Mouse (Mus musculus): ENCODE data around the gene Patl2. TPM values are rescaled to one million over a fixed set of nuclear protein-coding genes. Genes with fewer than 3 reads are reported as not detected.
"Not testable (repeated sequence)": the region's sequence is repeated elsewhere in the genome, so short reads cannot be mapped to it uniquely, and the experiment has no call there.

Patl2 gene
- total RNA-seq, 2 experiments from 2014 or later = not detected

DNA sequence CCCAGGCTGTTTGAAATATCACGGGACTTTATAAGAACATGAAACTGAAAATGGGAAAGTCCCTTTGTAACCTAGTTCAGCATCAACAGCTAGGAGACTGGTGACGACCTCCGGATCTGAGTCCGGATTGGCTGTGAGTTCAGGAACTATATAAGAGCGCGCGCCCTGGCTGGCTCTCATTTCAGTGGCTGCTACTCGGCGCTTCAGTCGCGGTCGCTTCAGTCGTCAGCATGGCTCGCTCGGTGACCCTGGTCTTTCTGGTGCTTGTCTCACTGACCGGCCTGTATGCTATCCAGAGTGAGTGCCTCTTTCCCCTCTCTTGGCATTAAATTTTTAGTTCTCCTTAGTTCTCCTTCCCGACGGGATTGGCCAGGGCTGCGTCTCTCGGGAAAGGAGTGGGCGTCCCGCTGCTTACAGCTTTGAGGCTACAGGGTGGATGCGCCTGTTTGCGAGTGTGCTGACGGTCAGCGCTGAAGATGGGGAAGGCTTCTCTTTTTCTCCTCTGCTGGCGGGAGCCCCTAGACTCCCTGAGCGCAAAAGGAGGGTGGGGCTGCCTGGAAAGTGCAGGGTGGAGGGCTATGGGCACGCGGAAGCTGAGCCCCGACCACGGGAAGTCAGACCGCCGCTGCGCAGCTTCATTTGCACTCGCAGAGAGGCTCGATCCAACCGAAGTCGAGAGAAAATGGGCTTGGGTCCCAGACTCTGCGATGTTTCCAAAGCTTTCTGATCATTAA, 38.3 kb downstream of the Patl2 start, which contains the start of gene B2m:
B2m (plus strand) TSS at position 179 of the 734 bp plus-strand sequence.
- intact Hi-C loops (cut with DNase I) = loop anchor here (1.0 kb wide), 1 partner anchor 29 kb away; the partner anchor contains the start of gene Spg11

DNA sequence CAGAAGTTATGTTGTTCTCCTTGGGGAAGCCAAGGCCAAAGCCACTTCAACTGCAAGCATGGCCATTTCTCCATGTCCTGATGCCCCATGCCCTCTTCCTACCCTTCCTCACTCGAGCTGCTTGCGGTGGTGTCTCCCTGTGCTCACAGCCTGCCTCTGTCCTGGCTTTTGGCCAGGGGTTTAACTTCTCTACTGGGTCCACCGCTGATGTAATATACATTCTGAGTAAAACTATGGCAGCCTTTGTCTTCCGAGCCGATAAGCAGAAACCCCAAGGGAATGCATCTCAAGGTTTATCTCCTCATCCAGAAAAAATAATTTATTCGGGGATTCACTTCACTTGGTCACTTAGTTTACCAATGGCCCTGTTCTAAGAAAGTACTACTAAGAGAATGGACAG, 39.3 kb downstream of the Patl2 start:
- intact Hi-C loops (cut with DNase I) = loop anchor here (1.0 kb wide), 1 partner anchor 28 kb away; the partner anchor contains the start of gene Spg11
- peak; percentile 28 to 40 for DNase-seq

More for the DNA sequence above, 38.3 kb downstream of the Patl2 start, which contains the start of gene B2m:
- DNase-seq = peak; percentile 97 to 98

DNA sequence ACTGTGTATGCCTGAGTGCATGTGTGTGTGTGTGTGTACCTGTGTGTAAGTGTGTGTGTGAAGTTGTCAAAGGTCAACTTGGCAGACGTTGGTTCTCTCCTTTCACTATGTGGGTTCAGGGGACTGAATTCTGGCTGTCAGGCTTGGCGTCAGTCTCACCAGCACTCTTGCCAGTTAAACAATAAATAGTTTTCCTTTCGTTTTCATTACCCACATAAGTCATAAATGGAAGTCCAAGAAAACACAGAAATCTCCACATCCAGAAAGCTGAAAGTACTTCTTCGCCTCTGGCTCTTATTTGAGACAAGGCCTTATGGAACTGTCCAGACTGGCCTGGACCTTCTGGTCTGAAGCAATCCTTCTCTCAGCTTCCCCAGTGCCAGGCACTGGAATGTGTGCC, 40.2 kb downstream of the Patl2 start:
- intact Hi-C loops (cut with DNase I) = no loop called here
- no peak for DNase-seq

DNA sequence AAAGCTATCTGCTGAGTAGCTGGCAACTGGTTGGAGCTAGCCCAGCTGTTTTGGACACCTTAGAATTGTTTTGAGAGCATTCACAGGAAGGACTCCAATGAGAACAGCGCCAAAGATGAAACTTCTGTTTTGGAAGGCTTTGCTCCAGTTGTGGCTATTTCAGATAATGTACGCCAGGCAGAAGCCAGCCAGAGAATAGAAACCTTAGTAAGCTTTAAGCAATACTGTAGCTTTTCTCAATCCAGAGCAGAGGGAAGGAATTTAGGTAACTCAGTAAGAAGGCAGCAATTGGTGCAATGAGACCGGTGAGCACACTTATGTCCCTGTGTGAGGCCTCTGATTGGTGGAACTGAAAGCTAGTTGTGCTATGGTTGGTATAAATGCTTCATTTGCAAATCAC, 42.9 kb downstream of the Patl2 start:
- DNase-seq = no peak
- intact Hi-C loops (cut with DNase I) = no loop called here

DNA sequence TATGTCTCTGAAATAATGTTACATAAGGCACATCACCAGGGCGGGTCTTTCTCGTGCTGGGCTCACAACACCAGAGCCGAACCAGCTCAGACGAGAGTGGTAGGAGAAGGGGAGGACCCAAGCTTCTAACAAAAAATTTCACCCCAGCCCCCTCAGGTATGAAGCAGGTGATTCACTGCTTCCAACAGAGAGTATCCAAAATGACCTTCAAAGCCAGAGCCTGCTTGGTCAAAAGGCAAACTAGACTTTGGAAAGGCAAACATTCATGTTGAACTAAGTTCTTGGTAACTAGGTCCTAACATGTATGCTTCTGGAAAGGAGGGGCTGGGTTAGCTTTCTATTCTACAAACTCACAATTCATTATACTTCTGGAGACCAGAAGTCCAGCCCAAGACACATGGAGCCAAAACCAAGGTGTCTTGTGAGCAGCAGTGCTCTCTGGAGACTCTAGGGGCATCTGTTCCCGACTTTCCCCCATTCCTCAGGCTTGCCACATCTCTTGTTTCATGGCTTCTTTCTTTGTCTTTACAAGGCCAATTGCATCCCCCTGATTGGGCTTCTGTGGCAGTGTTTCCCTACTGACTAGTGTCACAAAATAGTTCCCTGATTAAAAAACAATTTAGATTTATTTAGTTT, 44.5 kb downstream of the Patl2 start:
- DNase-seq = no peak
- intact Hi-C loops (cut with DNase I) = no loop called here

DNA sequence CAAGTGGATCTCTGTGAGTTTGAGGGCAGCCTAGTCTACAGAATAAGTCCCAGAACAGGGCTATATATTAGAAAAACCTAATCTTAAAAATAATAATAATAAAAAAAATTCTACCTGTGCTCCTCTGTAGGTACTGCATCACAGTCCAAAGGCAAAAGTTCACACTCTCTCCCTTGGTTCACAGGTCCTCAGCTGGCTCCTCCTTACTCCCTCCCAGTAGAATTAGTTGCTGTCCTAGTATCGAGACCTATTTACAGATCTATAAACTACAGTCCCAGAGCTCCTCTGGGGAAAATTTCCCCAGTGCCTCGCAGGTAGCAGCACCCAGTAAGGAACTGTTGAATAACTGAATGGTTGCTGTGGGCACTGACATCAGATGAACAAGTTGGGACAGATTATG, 45.2 kb downstream of the Patl2 start:
- DNase-seq = no peak
- intact Hi-C loops (cut with DNase I) = no loop called here

DNA sequence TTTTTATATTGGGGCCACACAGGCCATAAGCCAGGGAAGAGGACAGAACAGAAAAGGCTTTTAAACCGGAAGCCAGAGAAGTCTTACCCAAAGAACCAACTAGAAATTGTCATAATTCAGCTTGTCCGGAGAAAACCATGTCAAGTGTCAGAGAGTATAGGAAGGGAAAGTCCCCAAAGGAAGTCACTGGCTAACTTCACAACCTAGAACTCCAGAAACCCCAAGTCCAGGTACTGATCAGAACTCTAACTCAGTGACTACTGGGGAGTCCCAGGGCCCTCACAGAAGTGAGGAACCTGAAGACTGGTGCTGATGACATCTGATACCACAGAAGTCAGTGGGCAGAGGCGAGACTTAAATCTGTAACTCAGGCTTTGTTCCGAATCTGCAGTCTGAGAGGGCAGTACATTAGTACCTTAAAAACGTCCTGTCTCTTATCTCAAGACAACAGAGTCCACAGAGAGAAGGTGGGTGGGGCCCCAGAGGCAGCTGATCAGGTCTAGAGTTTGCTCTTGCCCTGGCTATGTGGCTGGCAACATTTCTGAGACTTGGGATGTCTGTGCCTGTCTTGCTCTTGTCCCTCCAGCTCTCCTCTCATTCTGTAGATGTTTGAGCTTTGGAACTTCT, 48.0 kb downstream of the Patl2 start:
- DNase-seq = no peak
- intact Hi-C loops (cut with DNase I) = no loop called here

DNA sequence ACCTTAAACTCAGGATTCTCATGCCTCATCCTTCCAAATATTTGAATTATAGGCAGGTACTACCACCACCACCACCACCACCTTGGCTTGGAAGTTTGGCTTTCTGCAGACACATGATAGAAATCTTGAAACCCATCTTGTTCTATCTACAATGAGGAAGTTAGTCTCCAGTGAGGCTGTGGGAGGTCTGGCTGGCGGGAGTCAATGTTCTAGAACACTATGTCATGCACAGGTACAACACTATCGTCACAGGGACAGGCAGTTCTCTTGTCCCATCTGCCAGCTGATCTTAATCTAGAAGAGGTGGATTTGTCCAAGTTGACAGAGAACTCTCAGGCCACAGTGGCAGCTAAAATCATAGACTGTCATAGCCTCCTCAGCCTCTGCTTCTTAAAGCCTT, 53.4 kb downstream of the Patl2 start:
- intact Hi-C loops (cut with DNase I) = no loop called here
- no peak for DNase-seq

DNA sequence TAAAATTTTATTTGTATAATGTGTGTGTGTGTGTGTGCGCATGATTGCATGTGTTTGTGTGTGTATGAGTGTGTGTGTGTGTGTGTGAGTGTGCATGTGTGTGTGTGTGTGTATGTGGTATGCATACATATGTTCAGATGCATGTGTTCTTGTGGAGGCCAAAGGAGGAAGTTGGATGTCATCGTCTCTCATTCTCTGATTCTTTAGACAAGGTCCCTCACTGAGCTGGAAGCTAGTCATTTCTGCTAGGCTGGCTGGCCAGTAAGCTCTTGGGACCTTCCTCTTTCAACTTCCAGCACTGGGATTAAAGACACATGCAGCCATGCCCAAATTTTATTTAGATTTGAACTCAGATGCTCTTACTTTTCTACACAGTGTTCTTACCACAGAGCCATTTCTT, 53.9 kb downstream of the Patl2 start:
- intact Hi-C loops (cut with DNase I) = no loop called here
- DNase-seq = no peak

DNA sequence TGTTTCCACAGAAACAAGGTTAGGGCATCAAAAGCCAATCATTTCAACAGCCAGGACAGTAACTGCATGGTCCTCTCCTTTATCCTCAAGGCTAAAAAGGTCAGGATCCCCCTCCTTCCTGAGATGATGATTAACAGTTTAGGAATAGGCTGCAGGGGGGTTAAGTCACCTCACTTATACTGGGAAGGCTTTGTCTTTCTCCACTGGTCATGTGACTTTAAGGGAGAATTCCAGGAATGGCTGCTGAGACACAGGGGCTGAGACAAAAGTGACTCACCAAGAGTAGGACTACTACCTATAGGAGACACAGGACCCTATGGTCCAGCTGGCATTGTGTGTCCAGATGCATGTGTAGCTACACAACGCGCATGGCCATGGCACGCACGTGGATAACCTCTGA, 58.4 kb downstream of the Patl2 start:
- intact Hi-C loops (cut with DNase I) = no loop called here
- no peak for DNase-seq

DNA sequence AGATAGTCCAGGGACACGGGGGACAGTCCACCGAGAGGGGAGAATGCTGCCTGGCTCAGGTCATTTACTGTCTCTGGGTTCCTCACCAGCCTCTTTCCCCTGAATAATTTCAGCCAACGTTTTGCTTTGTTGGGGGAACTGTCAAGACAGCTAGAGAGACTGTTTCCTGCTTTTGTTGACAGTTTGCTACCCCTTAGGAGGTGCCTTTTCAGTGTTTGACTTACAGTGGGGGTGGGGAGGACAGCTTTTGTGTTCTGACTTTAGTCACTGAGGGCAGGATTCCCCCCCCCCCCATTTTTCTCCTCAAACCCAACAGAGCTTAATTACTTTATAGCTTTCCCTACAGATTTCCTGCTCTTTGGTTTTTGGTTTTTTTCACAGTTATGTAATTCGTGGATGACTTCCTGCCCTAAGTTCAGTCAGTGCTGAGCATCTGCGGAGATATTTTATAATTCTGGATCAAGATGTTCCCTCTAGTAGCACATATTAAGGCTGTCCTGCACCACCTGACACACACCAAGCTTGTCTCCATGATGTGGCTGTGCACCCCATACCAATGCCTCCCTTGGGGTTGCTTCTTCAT, 59.1 kb downstream of the Patl2 start:
- intact Hi-C loops (cut with DNase I) = no loop called here
- DNase-seq = no peak

DNA sequence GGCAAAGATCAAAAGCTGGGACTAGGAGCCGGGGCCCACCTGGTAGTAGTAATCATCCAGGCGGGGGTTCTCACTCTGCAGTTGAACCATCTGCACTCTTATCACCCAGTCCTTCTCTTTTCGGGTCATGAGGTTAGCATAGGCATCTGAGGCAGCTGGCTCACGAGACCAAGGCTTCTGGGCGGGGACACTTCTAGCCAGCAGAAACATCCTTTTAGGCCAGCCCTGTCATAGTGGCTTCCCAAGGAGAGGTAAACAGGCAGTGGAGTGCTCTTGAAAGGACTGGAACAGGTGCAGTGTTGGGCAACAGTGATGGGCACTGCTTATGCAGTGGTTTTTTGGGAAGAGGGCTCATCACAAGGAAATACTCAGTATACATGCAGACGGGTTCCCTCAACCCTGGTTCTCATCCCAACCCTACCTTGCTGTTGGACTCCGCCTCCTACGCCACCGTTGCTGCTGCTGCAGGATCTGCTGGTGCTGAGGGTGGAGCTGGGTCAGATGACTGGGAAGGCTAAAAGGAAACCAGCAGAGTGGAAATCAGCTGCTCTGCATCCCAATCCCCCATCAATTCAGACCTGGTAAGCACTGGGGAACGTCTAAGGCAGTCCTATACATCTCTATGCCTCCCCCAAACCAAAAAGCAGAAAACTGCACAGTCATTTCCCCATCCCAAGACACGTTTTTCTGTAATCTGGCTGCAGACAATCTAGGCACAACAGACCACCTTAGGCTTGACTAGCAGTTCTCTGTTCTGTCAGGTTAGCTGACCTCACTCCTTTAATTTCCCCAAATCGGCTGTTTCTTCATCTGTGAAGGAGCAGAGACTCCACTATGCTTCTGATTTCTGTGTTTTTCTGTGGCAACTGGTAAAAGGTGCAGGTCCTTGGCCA, 60.1 kb downstream of the Patl2 start:
- DNase-seq = no peak
- intact Hi-C loops (cut with DNase I) = no loop called here

DNA sequence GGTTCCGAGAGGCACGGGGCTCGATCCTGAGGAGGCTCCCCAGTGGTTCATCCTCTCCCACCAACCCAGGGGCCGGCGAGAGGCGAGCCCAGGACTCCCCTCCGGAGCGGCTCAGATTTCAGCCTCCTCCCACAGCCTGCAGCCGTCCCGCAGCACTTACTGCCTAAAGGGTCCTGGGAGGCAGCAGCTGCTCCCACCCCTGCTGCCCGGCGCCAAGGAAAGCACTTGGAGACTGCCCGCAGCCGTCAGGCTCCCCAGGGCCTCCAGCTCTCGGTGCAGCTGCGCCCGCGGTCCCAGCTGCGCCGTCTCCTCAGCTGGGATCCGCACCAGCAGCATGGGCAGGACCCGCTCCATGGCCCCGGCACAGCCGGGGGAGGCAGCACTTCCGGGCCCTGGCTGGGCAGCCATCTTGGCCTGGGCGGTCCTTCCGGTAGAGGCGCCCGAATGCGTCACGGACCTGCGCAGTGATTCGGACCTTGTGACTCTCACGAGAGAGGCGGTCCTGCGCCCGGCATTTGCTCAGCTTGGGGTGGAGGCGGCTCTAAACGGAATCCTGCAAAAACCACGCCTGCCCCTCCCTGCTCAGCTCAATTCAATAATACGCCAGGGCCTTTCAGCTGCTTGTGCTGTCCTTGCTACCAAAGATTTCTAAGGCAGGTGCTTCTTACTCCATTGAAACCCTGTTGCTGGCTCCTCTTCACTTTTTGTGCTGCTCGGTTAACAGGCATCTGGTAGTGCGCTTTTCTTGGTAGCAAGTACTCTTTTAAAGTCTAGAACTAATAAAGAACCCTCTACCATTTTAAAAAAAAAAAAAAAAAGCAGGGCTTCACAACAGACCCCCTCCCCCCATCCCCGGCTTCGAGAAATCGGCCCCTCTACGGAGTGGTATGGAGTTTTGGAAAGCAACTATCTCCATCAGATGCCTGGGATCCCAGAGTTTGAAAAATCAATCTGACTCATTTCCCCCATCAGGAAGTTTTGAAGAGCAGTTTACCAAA, 67.7 kb downstream of the Patl2 start, which contains the start of gene Spg11:
Spg11 (minus strand) TSS at position 426 of the 998 bp plus-strand sequence.
- intact Hi-C loops (cut with DNase I) = loop anchor here (1.0 to 2.0 kb wide), 3 partner anchors 29 to 90 kb away; partner anchors contain the start of genes B2m, Eif3j1 and Trim69
- DNase-seq = peak; percentile 98

DNA sequence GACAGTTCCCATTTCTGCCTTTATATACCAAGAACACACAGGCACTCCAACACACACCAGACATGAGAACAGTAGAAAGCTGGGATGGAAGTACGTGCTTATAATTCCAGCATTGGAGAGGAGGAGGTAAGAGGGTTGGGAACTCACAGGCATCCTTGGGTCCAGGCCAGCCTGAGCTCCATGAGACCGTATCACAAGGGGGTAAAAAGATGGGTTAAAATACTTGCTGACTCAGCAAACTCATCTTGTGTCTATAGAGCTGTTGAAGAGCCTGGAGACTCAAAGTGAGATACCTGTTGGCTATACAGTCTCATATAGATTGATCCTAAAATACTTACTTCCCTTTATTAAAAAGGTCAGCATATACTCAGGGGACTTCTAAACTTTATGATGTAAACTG, 69.1 kb downstream of the Patl2 start:
- intact Hi-C loops (cut with DNase I) = no loop called here
- no peak for DNase-seq

DNA sequence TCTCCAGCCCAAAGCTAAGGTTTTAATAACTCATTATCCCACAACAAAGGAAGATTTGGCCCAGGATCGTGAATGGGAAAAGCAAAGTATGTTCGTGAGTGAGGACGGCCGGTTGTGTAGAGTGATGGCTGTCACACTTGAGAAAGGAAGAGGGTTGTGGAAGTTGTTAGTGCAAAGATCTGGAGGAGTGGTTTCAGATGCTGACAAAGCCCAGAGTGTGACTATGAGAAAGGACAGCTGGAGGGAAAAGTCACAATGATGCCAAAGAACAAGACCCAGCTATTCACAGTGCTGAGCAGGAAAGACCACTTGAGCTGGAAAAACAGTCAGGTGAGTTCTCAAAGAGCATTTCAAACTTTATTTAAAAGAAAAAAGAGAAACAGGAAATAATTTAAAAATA, 76.3 kb downstream of the Patl2 start:
- peak; percentile 28 to 41 for DNase-seq
- intact Hi-C loops (cut with DNase I) = no loop called here

DNA sequence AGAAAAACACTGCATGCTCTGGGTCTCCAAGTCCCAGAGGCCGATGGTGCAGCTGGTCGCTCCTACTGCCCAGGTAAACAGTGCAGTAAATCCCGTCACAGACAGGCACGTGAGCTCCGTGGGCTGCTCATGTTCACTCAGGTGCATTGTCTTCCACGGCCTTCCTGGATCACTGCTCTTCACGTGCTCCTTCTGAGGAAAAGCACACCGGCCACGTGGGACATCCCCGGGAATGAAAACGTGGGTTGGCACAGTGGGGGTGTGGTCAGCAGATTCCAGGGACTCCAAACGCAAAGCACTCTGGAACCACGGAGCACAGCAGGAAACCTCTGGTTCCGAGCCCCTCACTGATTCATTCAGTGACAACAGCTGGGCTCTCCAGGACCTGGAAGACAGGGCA, 77.9 kb downstream of the Patl2 start:
- intact Hi-C loops (cut with DNase I) = no loop called here

DNA sequence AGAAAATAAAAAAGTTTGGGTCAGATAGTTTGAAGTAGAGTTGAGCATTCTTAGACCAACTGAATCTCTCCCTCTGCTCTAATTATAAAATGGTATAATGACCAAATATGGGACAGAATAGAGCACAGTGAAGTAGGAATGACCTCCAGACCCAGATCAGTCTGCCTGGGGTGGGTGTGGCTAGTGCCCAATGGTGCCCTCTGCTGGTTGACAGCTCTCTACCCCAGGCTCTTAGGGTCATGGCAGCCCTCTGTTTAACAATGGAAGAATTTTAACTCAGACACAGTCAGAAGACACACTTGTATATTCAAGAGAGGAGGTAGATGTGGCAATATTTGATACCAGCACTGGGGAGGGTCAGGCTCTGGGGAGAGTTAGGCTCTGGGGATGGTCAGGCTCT, 83.9 kb downstream of the Patl2 start:
- intact Hi-C loops (cut with DNase I) = no loop called here
- peak in 1 of 2 experiments; percentile 18 for DNase-seq

More for the DNA sequence above, 77.9 kb downstream of the Patl2 start:
- DNase-seq = no peak

DNA sequence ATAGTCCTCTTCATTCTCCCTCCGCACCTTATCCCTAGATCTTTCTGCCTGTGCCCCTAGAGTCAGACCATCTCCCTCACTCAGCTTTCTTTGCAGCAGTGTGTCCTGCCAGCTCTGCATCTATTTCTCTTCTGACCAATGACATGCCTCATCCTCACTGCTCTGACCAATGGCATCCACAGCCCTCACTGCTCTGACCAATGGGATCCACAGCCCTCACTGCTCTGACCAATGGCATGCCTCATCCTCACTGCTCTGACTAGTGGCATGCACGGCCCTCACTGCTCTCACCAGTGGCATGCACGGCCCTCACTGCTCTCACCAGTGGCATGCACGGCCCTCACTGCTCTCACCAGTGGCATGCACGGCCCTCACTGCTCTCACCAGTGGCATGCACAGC, 88.3 kb downstream of the Patl2 start:
- DNase-seq; intact Hi-C loops (cut with DNase I): not testable (repeated sequence)

DNA sequence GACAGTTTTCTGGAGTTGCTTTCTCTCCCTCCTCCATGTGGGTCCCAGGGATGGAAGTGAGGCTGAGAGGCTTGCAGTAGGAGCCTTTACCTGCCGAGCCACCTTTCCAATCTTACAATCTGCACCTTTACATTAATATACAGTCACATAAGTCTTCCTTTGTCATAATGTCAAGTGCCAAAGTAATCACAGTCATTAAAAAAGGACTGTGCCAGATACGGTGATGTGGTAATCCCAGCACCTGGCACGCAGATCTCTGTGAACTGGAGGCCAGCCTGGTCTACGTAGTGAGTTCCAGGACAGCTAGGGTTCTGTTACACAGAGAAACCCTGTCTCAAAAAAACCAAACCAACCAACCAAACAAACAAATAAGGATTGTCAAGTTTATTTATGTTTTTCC, 92.1 kb downstream of the Patl2 start:
- intact Hi-C loops (cut with DNase I) = no loop called here
- DNase-seq = no peak
